Mouse (Mus musculus): ENCODE measurements at regions not wholly inside any gene's neighbourhood (a gene's known extent, or its start where the extent isn't known, plus 50 kb on each side); places are given as distances from the start of the nearest gene placed in this dataset.

DNA sequence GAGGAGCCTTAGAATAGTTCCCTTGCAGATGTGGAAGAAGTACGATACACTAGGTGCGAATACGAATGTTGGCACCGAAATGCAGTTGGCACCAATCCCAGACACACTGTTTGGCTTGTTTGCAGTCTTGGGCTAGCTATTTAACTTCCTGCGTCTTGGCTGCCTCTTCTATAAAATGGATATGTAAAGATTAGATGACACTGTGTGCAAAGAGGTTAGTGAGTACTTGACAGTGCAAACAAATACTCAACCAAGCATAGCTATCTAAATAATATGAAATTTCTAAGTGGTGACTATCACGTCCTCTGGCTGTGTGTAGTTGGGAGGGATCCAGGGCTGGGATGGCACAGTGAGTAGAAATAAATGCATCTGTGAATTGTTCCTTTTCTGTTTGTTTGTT lies 86.9 kb downstream of the Ccdc71l start:
- H3K27me3 ChIP-seq (replicated peaks), result no peaks in the 10 kb centered on the region
- no peak overlapping the region for H3K27ac ChIP-seq (replicated peaks)
- H3K9ac ChIP-seq (replicated peaks), result no peak overlapping the region
- no peaks in the 10 kb centered on the region for H3K9me3 ChIP-seq (replicated peaks)
- H3K4me1 ChIP-seq, result no peaks in the 10 kb centered on the region
- 61% methylated on average over 6 of the region's 6 CpGs for WGBS
- no peaks in the 10 kb centered on the region for H3K36me3 ChIP-seq
- H3K4me2 ChIP-seq, result no peak overlapping the region
- no peak for ATAC-seq (ENCODE audit: low FRiP score)
- no peak overlapping the region for H3K4me3 ChIP-seq (replicated peaks)

DNA sequence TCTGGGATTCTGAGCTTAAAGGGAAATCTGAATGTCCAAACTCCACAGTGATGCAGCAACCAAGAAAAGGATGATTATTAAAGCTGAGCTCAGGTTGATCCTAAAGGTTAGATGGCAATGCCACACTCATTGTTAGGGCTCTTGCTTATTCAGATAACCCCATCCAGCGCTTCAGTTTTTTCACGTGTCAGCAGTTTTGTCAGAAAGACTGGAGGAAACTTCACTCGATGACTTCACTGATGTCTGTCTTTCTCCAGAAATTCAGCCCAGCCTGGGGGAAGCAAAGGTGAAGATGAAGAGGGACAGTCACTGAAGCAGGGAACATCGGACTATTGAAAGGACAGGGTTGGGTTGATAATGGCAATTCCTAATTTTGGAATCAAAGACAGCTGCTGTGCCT lies 91.4 kb downstream of the Ccdc71l start:
- Histone ChIP-seq H3K27ac (replicated peaks) (no peak overlapping the region), H3K4me2 (no peak overlapping the region), H3K4me3 (replicated peaks) (no peak overlapping the region), H3K27me3 (replicated peaks) (no peaks in the 10 kb centered on the region), H3K4me1 (no peaks in the 10 kb centered on the region), H3K9ac (replicated peaks) (no peak overlapping the region), H3K36me3 (no peaks in the 10 kb centered on the region), H3K9me3 (replicated peaks) (no peaks in the 10 kb centered on the region)
- WGBS, result 85% methylated on average over 4 of the region's 4 CpGs
- no peak for ATAC-seq (ENCODE audit: low FRiP score)

- no peaks in the 10 kb centered on the region for H3K36me3 ChIP-seq
- H3K27me3 ChIP-seq (replicated peaks), result no peaks in the 10 kb centered on the region
- no peaks in the 10 kb centered on the region for H3K4me1 ChIP-seq
- H3K4me2 ChIP-seq, result no peak overlapping the region
- no peak overlapping the region for H3K27ac ChIP-seq (replicated peaks)
- H3K9ac ChIP-seq (replicated peaks), result no peak overlapping the region
- WGBS, result 82% methylated on average over 3 of the region's 3 CpGs
- ATAC-seq (ENCODE audit: low FRiP score), result no peak
- H3K9me3 ChIP-seq (replicated peaks), result no peaks in the 10 kb centered on the region
- no peak overlapping the region for H3K4me3 ChIP-seq (replicated peaks)
These were observed 100.9 kb downstream of the Ccdc71l start for GRCm38 (mm10) chr12:32479451-32479850.

DNA sequence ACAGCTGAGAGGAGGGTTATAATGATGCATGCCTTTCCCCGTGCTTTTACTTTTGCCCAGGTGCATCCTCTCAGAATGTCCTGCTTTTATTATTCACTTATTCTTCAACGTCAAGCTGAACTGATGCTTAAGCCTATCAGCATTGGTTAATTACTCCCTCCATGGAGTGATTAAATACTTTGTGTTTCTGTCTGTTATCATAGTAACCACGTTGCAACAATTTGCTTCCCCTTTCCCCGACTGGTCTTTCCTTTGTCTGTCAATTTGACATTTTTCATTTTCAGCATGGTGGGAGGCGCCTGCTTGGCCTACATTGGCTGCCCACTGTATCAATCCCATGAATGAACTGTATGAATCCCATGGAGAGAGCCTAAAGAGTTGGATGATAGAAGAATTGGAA lies 101.8 kb downstream of the Ccdc71l start:
- ATAC-seq (ENCODE audit: low FRiP score), result no peak
- WGBS, result 70% methylated on average over 5 of the region's 5 CpGs
- no peaks in the 10 kb centered on the region for H3K9me3 ChIP-seq (replicated peaks)

DNA sequence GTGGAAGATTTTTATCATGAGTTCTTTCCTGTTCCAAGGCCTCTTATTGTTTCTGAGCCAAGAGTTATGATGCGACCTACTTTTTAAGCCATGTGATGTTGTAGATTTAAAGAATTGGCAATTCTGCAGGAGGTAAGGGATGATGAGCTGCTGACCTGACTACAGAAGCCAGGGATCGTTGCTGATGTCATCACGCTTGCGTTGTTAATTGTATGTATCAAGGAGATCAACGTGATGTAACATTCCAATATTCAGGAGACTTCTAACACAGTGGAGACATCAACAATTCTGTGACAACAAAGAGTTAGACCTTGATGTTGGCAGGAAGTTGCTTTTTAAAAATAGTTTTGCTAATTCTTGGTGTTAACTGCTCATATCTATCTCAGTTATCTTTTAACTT lies 102.5 kb downstream of the Ccdc71l start:
- Histone ChIP-seq H3K9ac (replicated peaks) (no peak overlapping the region), H3K4me2 (no peak overlapping the region), H3K4me3 (replicated peaks) (no peak overlapping the region), H3K4me1 (no peaks in the 10 kb centered on the region), H3K27me3 (replicated peaks) (no peaks in the 10 kb centered on the region), H3K36me3 (no peaks in the 10 kb centered on the region), H3K27ac (replicated peaks) (no peak overlapping the region), H3K9me3 (replicated peaks) (no peaks in the 10 kb centered on the region)
- WGBS, result 91% methylated on average over 5 of the region's 5 CpGs
- no peak for ATAC-seq (ENCODE audit: low FRiP score)

More for the DNA sequence above, 101.8 kb downstream of the Ccdc71l start:
- Histone ChIP-seq H3K36me3 (no peaks in the 10 kb centered on the region), H3K27ac (replicated peaks) (no peak overlapping the region), H3K27me3 (replicated peaks) (no peaks in the 10 kb centered on the region), H3K4me1 (no peaks in the 10 kb centered on the region), H3K4me2 (no peak overlapping the region), H3K9ac (replicated peaks) (no peak overlapping the region), H3K4me3 (replicated peaks) (no peak overlapping the region)

GRCm38 (mm10) chr12:32482343-32482742 lies 103.8 kb downstream of the Ccdc71l start:
- H3K27ac ChIP-seq (replicated peaks), result no peak overlapping the region
- ATAC-seq (ENCODE audit: low FRiP score), result no peak
- H3K9me3 ChIP-seq (replicated peaks), result no peaks in the 10 kb centered on the region
- no peaks in the 10 kb centered on the region for H3K27me3 ChIP-seq (replicated peaks)
- no peaks in the 10 kb centered on the region for H3K4me1 ChIP-seq
- H3K36me3 ChIP-seq, result no peaks in the 10 kb centered on the region
- no peak overlapping the region for H3K4me2 ChIP-seq
- no peak overlapping the region for H3K9ac ChIP-seq (replicated peaks)
- H3K4me3 ChIP-seq (replicated peaks), result no peak overlapping the region
- WGBS, result 80% methylated on average over 1 of the region's 1 CpGs

GRCm38 (mm10) chr12:32482777-32483176 lies 104.3 kb downstream of the Ccdc71l start:
- Histone ChIP-seq H3K4me2 (no peak overlapping the region), H3K4me3 (replicated peaks) (no peak overlapping the region), H3K9ac (replicated peaks) (no peak overlapping the region), H3K27ac (replicated peaks) (no peak overlapping the region), H3K9me3 (replicated peaks) (no peaks in the 10 kb centered on the region), H3K4me1 (no peaks in the 10 kb centered on the region), H3K27me3 (replicated peaks) (no peaks in the 10 kb centered on the region), H3K36me3 (no peaks in the 10 kb centered on the region)
- ATAC-seq (ENCODE audit: low FRiP score), result no peak

DNA sequence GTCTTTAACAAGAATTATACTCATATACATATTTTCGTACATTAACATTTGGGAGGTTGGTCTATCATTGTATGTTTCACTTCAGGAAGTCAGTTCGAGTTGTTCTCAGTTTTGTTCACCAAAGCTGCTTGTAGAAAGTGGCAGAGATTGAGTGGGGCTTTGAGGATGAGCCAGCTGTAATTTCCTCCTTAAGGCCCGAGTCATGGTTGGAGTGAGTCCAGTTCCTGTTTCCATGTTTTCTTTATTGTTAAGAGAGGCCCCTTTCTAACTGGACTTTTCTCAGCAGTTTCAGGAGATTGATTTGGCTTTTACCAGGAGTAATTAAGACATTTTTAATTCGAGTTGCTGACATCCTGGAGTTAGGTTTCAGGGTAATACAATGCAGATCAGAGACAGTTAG lies 107.7 kb downstream of the Ccdc71l start:
- Histone ChIP-seq H3K4me3 (replicated peaks) (no peak overlapping the region), H3K27me3 (replicated peaks) (no peaks in the 10 kb centered on the region), H3K4me1 (no peaks in the 10 kb centered on the region), H3K9ac (replicated peaks) (no peak overlapping the region), H3K27ac (replicated peaks) (no peak overlapping the region), H3K4me2 (no peak overlapping the region), H3K9me3 (replicated peaks) (no peaks in the 10 kb centered on the region), H3K36me3 (no peaks in the 10 kb centered on the region)
- 72% methylated on average over 4 of the region's 4 CpGs for WGBS
- no peak for ATAC-seq (ENCODE audit: low FRiP score)

- H3K4me1 ChIP-seq, result no peaks in the 10 kb centered on the region
- no peaks in the 10 kb centered on the region for H3K9me3 ChIP-seq (replicated peaks)
- H3K36me3 ChIP-seq, result no peaks in the 10 kb centered on the region
- WGBS, result 44% methylated on average over 2 of the region's 2 CpGs
- no peaks in the 10 kb centered on the region for H3K27me3 ChIP-seq (replicated peaks)
- no peak overlapping the region for H3K9ac ChIP-seq (replicated peaks)
- H3K4me3 ChIP-seq (replicated peaks), result no peak overlapping the region
- H3K27ac ChIP-seq (replicated peaks), result no peak overlapping the region
- no peak for ATAC-seq (ENCODE audit: low FRiP score)
- H3K4me2 ChIP-seq, result no peak overlapping the region
These were observed 108.2 kb downstream of the Ccdc71l start for GRCm38 (mm10) chr12:32486729-32487128.

GRCm38 (mm10) chr12:32487883-32488577 lies 109.5 kb downstream of the Ccdc71l start:
- 73% methylated on average over 3 of the region's 3 CpGs for WGBS
- Histone ChIP-seq H3K9ac (replicated peaks) (no peak overlapping the region), H3K9me3 (replicated peaks) (no peaks in the 10 kb centered on the region), H3K4me1 (no peaks in the 10 kb centered on the region), H3K4me3 (replicated peaks) (no peak overlapping the region), H3K27me3 (replicated peaks) (no peaks in the 10 kb centered on the region), H3K36me3 (no peaks in the 10 kb centered on the region), H3K4me2 (no peak overlapping the region), H3K27ac (replicated peaks) (no peak overlapping the region)
- no peak for ATAC-seq (ENCODE audit: low FRiP score)

DNA sequence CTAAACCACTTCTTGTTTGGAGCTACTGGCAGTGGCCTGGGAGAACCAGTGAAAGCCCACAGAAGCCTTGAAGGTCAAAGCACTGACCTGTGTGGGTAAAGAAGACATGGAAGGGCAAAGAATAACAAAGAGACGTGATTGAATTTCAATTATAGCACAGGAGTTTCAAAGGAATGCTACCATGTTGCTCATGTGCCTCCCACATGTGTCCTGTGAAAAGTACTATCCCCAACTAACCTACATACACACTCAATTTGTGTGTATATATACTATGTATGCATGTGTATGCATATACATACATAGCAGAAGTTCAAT lies 110.0 kb downstream of the Ccdc71l start:
- WGBS, result 54% methylated on average over 1 of the region's 1 CpGs

GRCm38 (mm10) chr12:32489415-32490139 lies 111.1 kb downstream of the Ccdc71l start:
- Histone ChIP-seq H3K4me2 (no peak overlapping the region), H3K27ac (replicated peaks) (peak overlapping the region; percentile 54; the same call in 1 of the 2 replicates), H3K9me3 (replicated peaks) (no peaks in the 10 kb centered on the region), H3K4me3 (replicated peaks) (no peak overlapping the region), H3K36me3 (no peaks in the 10 kb centered on the region), H3K27me3 (replicated peaks) (no peaks in the 10 kb centered on the region), H3K4me1 (no peaks in the 10 kb centered on the region), H3K9ac (replicated peaks) (no peak overlapping the region)
- ATAC-seq (ENCODE audit: low FRiP score), result peak; percentile 94

More for the DNA sequence above, 110.0 kb downstream of the Ccdc71l start:
- Histone ChIP-seq H3K27ac (replicated peaks) (no peak overlapping the region), H3K9me3 (replicated peaks) (no peaks in the 10 kb centered on the region), H3K4me3 (replicated peaks) (no peak overlapping the region), H3K36me3 (no peaks in the 10 kb centered on the region), H3K4me1 (no peaks in the 10 kb centered on the region), H3K4me2 (no peak overlapping the region), H3K9ac (replicated peaks) (no peak overlapping the region), H3K27me3 (replicated peaks) (no peaks in the 10 kb centered on the region)
- ATAC-seq (ENCODE audit: low FRiP score), result no peak

All from neural tube, embryonic 15.5 days (tissue).